Mouse (Mus musculus) limb, embryonic 13.5 days (tissue): ENCODE measurements at regions not wholly inside any gene's neighbourhood (a gene's known extent, or its start where the extent isn't known, plus 50 kb on each side); places are given as distances from the start of the nearest gene placed in this dataset.

Experiments
- ATAC-seq: fragments of 200-750 bp; cut with Nextera tagmentation; 2 replicates; pipeline ENCODE4 v1.8.0; 2017; ENCODE audit warnings: low read depth, moderate number of reproducible peaks, moderate TSS enrichment; ENCODE audit not compliant: low FRiP score
- H3K27ac ChIP-seq: fragments of 300-500 bp; sonication (generic); 2 replicates; pipeline ENCODE4 v1.5.1; 2015; ENCODE audit warnings: inconsistent platforms, mild to moderate bottlenecking, moderate library complexity
- H3K27me3 ChIP-seq: fragments of 300-500 bp; sonication (generic); 2 replicates; pipeline ENCODE4 v1.6.1; 2015; ENCODE audit warnings: mild to moderate bottlenecking, inconsistent platforms
- H3K36me3 ChIP-seq: fragments of 300-500 bp; sonication (generic); 2 replicates; pipeline ENCODE4 v1.6.1; 2015; ENCODE audit warnings: inconsistent platforms, mild to moderate bottlenecking, moderate library complexity
- H3K4me1 ChIP-seq: fragments of 300-500 bp; sonication (generic); 2 replicates; pipeline ENCODE4 v1.6.1; 2015; ENCODE audit warnings: inconsistent platforms
- H3K4me2 ChIP-seq: fragments of 300-500 bp; sonication (generic); replicated peaks from 2 replicates; pipeline ENCODE4 v1.6.1; 2015; ENCODE audit warnings: inconsistent platforms, mild to moderate bottlenecking, moderate library complexity
- H3K4me3 ChIP-seq: fragments of 300-500 bp; sonication (generic); 2 replicates; pipeline ENCODE4 v1.5.1; 2015; ENCODE audit warnings: moderate library complexity, mild to moderate bottlenecking, inconsistent platforms
- H3K9ac ChIP-seq: fragments of 300-500 bp; sonication (generic); 2 replicates; pipeline ENCODE4 v1.6.1; 2015; ENCODE audit warnings: mild to moderate bottlenecking, inconsistent platforms
- H3K9me3 ChIP-seq: fragments of 300-500 bp; sonication (generic); 2 replicates; pipeline ENCODE4 v1.6.1; 2016; ENCODE audit warnings: inconsistent platforms
- WGBS: fragments of 180-500 bp; shearing (Covaris S2); methylation state at CpG from one replicate; pipeline ENCODE4 v1.1.7; 2015; 5-methylcytosine and 5-hydroxymethylcytosine counted together

DNA sequence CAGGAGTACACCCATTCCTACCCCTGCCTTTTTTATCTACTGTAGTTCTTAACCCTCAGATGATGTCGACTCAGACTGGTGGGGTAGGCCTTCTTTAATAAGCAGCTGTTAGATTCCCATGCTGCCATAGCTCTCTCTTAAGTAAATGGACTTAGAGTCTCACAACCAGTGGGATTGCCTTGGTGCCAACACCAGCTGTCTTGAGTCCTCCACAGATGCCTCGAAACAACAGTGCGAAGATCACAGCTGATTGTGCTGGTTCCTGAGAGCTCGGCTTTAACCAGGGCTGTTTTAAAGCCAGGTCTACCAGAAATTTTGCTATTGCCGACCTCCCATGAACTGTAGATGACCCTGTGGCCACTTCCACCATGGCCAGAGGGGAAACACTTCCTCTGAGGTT lies 189.4 kb downstream of the Gm12728 start:
- H3K4me2 ChIP-seq, result no peak overlapping the region
- H3K4me3 ChIP-seq, result no peak overlapping the region
- no peaks in the 10 kb centered on the region for H3K9me3 ChIP-seq
- no peak for ATAC-seq
- no peaks in the 10 kb centered on the region for H3K27me3 ChIP-seq
- no peaks in the 10 kb centered on the region for H3K36me3 ChIP-seq
- WGBS, result 79% methylated on average over 5 of the region's 5 CpGs
- H3K9ac ChIP-seq, result no peak overlapping the region
- no peak overlapping the region for H3K27ac ChIP-seq
- peaks cover 45% of the 10 kb centered on the region for H3K4me1 ChIP-seq

DNA sequence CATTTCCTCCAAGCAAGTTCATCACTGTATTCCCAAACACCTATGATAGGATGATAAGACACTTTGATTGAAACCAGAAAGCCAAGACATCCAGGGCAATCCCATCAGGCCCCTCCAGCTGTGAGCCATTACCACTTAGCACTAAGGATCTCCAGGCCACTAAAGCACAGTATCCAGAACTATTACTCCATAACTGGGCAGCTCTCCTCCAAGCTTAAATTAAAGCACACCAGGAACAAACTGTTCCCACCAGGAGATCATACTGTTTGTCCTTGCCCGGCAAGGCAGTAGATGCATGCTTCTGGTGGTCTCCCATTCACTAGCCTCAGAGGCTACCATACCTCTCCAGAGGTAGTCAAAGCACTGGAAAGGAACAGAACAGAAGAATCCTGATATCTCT lies 193.3 kb downstream of the Gm12728 start:
- H3K4me2 ChIP-seq, result no peak overlapping the region
- no peak overlapping the region for H3K4me3 ChIP-seq
- no peak overlapping the region for H3K9ac ChIP-seq
- no peaks in the 10 kb centered on the region for H3K36me3 ChIP-seq
- no peak for ATAC-seq
- H3K27me3 ChIP-seq, result no peaks in the 10 kb centered on the region
- WGBS, result 52% methylated on average over 1 of the region's 1 CpGs
- H3K27ac ChIP-seq, result no peak overlapping the region
- H3K4me1 ChIP-seq, result peaks cover 40% of the 10 kb centered on the region
- no peaks in the 10 kb centered on the region for H3K9me3 ChIP-seq

DNA sequence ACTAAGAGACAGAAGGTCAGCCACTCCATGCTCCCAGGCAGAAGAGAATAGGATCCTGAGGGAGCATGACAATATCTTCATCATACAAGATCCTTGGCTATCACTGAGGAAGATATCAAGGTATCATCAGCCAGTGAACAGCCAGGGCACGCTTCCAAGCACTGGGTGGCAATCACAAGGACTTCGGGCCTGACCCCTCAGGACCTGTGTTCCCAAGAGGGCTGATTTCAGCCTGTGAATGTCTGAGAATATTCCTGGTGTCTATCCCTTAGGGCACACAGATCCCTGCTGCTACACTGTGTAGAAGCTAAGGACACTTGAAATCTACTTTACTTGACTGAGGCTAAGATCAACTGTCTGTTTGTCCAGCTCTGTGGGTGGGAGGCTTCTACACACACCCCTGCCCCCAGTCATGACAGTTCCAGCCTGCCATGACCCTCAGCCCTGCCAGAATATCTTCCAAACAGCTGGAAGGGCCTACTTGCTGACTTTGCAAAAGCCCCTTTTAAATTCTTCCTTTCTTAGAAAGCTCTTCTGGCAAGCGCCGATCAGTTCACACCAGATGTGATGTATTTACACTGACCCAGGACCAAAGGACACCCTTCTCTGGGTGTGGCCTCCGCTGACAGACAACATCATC lies 198.4 kb downstream of the Gm12728 start:
- no peaks in the 10 kb centered on the region for H3K36me3 ChIP-seq
- peaks cover 15% of the 10 kb centered on the region for H3K4me1 ChIP-seq
- ATAC-seq, result no peak
- H3K9me3 ChIP-seq, result no peaks in the 10 kb centered on the region
- no peaks in the 10 kb centered on the region for H3K27me3 ChIP-seq
- no peak overlapping the region for H3K4me3 ChIP-seq
- no peak overlapping the region for H3K4me2 ChIP-seq
- 82% methylated on average over 5 of the region's 5 CpGs for WGBS
- no peak overlapping the region for H3K9ac ChIP-seq
- no peak overlapping the region for H3K27ac ChIP-seq

- Histone ChIP-seq H3K4me1 (peaks cover 30% of the 10 kb centered on the region), H3K36me3 (no peaks in the 10 kb centered on the region), H3K4me3 (no peak overlapping the region), H3K27me3 (no peaks in the 10 kb centered on the region), H3K9me3 (no peaks in the 10 kb centered on the region), H3K4me2 (no peak overlapping the region), H3K9ac (no peak overlapping the region), H3K27ac (peak overlapping the region; percentile 49)
- WGBS, result 63% methylated on average over 6 of the region's 6 CpGs
- ATAC-seq, result no peak
Measured at GRCm38 (mm10) chr4:105992581-105993127, 203.0 kb downstream of the Gm12728 start.

DNA sequence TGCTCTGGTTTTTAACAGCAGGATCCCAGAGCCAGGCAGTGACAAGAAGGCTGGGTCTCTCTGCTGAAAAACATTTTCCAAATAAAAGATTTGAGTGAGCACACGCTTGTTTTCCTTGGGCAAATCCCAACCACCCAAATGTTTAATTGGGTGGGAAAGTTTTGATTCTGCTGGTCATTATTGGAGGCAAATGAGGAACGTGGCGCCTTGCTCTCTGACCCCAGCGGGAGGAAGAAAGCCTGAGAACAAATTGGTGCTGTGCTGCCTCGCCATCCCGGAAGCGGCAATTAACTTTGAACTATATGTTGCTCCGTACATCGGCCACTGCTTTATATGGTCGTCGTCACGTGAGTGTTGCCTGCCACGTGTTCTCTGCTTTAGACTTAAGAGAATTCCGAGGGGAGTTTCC lies 204.7 kb downstream of the Gm12728 start:
- Histone ChIP-seq H3K9me3 (no peaks in the 10 kb centered on the region), H3K9ac (no peak overlapping the region), H3K4me3 (no peak overlapping the region), H3K27me3 (no peaks in the 10 kb centered on the region), H3K36me3 (no peaks in the 10 kb centered on the region), H3K27ac (peak overlapping the region; percentile 52; the same call in 1 of the 2 replicates), H3K4me2 (peak overlapping the region; percentile 27), H3K4me1 (peaks cover 30% of the 10 kb centered on the region)
- 26% methylated on average over 14 of the region's 14 CpGs for WGBS
- ATAC-seq, result peak; percentile 75; the same call in 1 of the 2 replicates

- Histone ChIP-seq H3K27ac (no peak overlapping the region), H3K4me1 (peaks cover 30% of the 10 kb centered on the region), H3K36me3 (no peaks in the 10 kb centered on the region), H3K9ac (no peak overlapping the region), H3K27me3 (no peaks in the 10 kb centered on the region), H3K4me3 (no peak overlapping the region), H3K9me3 (no peaks in the 10 kb centered on the region), H3K4me2 (no peak overlapping the region)
- WGBS, result 64% methylated on average over 4 of the region's 4 CpGs
- ATAC-seq, result no peak
Measured at GRCm38 (mm10) chr4:105996060-105996459, 206.4 kb downstream of the Gm12728 start.

DNA sequence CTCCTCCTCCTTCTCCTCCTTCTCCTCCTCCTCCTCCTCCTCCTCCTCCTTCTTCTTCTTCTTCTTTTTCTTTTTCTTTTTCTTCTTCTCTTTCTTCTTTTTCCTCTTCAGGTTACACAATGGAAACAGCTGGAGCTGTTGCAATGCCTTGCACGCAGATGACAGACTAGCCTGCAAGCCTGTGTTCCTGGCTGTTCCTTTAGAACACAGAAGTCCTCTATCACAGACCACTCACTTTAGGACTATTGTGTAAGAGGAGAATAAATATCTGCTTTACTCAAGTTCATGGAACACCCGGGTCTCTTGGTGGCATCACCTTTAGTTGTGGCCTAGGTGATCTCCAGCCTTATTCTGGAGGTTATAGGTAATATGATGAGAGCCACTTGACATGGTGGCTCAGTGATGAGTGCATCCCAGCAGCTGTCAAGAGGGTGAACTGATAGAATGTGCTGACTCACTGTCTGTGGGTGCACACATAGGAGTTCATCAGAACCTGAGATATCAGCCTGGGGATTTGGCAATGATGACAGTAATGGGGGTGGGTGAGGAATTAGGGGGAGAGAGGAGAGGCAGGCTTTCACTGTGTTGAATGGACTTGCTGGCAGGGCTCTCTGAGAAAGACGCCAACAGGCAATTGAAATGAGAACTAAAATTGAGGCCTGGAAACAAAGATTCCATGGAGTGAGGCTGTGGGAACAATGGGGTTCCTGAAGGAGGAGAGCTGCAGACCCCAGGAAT lies 207.4 kb downstream of the Gm12728 start:
- H3K27me3 ChIP-seq, result no peaks in the 10 kb centered on the region
- H3K4me3 ChIP-seq, result no peak overlapping the region
- H3K36me3 ChIP-seq, result no peaks in the 10 kb centered on the region
- no peak overlapping the region for H3K4me2 ChIP-seq
- no peak overlapping the region for H3K9ac ChIP-seq
- no peak for ATAC-seq
- H3K4me1 ChIP-seq, result peaks cover 30% of the 10 kb centered on the region
- H3K27ac ChIP-seq, result no peak overlapping the region
- H3K9me3 ChIP-seq, result no peaks in the 10 kb centered on the region
- WGBS, result 65% methylated on average over 3 of the region's 3 CpGs

GRCm38 (mm10) chr4:106002516-106002915 lies 212.8 kb downstream of the Gm12728 start:
- H3K27me3 ChIP-seq, result no peaks in the 10 kb centered on the region
- H3K36me3 ChIP-seq, result no peaks in the 10 kb centered on the region
- H3K9me3 ChIP-seq, result no peaks in the 10 kb centered on the region
- 87% methylated on average over 3 of the region's 3 CpGs for WGBS
- H3K9ac ChIP-seq, result no peak overlapping the region
- ATAC-seq, result no peak
- no peak overlapping the region for H3K27ac ChIP-seq
- no peak overlapping the region for H3K4me2 ChIP-seq
- no peak overlapping the region for H3K4me3 ChIP-seq
- H3K4me1 ChIP-seq, result no peaks in the 10 kb centered on the region; the same call in 1 of the 2 replicates

- Histone ChIP-seq H3K36me3 (no peaks in the 10 kb centered on the region), H3K27ac (no peak overlapping the region), H3K9ac (no peak overlapping the region), H3K27me3 (no peaks in the 10 kb centered on the region), H3K4me3 (no peak overlapping the region), H3K4me2 (no peak overlapping the region), H3K9me3 (no peaks in the 10 kb centered on the region), H3K4me1 (no peaks in the 10 kb centered on the region)
- no peak for ATAC-seq
- WGBS, result 85% methylated on average over 5 of the region's 5 CpGs
Measured at GRCm38 (mm10) chr4:106005936-106006335, 216.3 kb downstream of the Gm12728 start.

GRCm38 (mm10) chr4:106007334-106008190 lies 217.9 kb downstream of the Gm12728 start:
- Histone ChIP-seq H3K4me1 (no peaks in the 10 kb centered on the region), H3K4me3 (no peak overlapping the region), H3K36me3 (no peaks in the 10 kb centered on the region), H3K27ac (no peak overlapping the region), H3K9me3 (no peaks in the 10 kb centered on the region), H3K9ac (no peak overlapping the region), H3K27me3 (no peaks in the 10 kb centered on the region), H3K4me2 (no peak overlapping the region)
- ATAC-seq, result no peak
- 79% methylated on average over 8 of the region's 8 CpGs for WGBS

GRCm38 (mm10) chr4:106017065-106017646 lies 227.5 kb downstream of the Gm12728 start:
- H3K36me3 ChIP-seq, result no peaks in the 10 kb centered on the region
- no peak for ATAC-seq
- H3K27ac ChIP-seq, result no peak overlapping the region
- no peaks in the 10 kb centered on the region for H3K27me3 ChIP-seq
- H3K4me2 ChIP-seq, result no peak overlapping the region
- H3K9me3 ChIP-seq, result no peaks in the 10 kb centered on the region
- H3K4me1 ChIP-seq, result peaks cover 24% of the 10 kb centered on the region
- H3K9ac ChIP-seq, result no peak overlapping the region
- H3K4me3 ChIP-seq, result no peak overlapping the region
- WGBS, result 87% methylated on average over 6 of the region's 6 CpGs

- no peaks in the 10 kb centered on the region for H3K36me3 ChIP-seq
- H3K4me1 ChIP-seq, result peaks cover 24% of the 10 kb centered on the region
- no peak for ATAC-seq
- H3K4me3 ChIP-seq, result no peak overlapping the region
- no peaks in the 10 kb centered on the region for H3K27me3 ChIP-seq
- H3K9me3 ChIP-seq, result no peaks in the 10 kb centered on the region
- no peak overlapping the region for H3K9ac ChIP-seq
- H3K4me2 ChIP-seq, result no peak overlapping the region
- H3K27ac ChIP-seq, result no peak overlapping the region
- WGBS, result 76% methylated on average over 4 of the region's 4 CpGs
Measured at GRCm38 (mm10) chr4:106018936-106019335, 229.3 kb downstream of the Gm12728 start.
